Mouse (Mus musculus) embryonic stem cell, embryonic (primary cell): ENCODE results near the gene Stau1.

Experiments used
- CTCF ChIA-PET, 4 experiments: fragments of 300-600 bp in 2 of 4; fragments of 350-600 bp in 2 of 4; sonication (Branson Sonifier 250); formaldehyde crosslinking; loops; one replicate each; lab custom pipeline; 2022; ENCODE audit warnings: inconsistent platforms in 2 of 4; lab: Charles Lee
- POLR2A ChIA-PET, 4 experiments: fragments of 300-600 bp in 2 of 4; fragments of 350-600 bp in 2 of 4; sonication (Branson Sonifier 250); formaldehyde crosslinking; loops; one replicate each; lab custom pipeline; 2022; ENCODE audit warnings: antibody characterized with exemption in 4 of 4, inconsistent platforms in 1 of 4; lab: Charles Lee

The Stau1 gene

DNA sequence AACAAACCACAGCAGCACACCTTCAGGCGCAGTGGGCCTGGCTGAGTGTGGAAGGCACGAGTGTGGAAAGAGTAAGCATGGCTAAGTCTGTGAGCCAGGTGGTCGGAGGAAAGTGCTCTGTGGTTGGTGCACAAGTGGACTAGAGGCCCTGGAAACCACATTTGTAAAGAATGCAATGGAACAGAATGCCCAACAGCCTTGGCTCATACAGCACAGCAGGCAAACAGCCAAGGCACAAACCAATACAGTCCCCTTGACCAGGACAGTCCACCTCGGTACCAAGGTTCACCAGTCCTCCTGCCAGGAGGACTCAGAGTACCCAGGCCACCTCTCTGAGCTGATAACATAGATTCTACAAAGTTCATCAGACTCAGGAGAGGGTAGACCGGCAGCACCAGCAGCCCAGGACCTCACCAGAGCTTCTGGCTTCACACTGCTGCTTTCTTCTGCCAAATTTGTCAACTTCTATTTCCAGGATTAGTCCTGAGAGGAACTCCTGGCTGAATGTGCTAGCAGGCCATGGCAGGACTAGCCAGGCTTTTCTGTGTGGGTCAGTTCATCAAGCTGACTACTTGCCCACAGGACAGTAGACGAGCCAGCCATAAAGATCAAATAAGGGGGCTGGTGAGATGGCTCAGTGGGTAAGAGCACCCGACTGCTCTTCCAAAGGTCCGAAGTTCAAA, 35.3 kb downstream of the Stau1 start:
- POLR2A ChIA-PET = interaction anchor here in 2 of 4 experiments (0.9 to 5.1 kb wide), 5 partner anchors 9 to 59 kb away, joined by 3 to 28 read pairs (median 8); no protein-coding TSS in a partner anchor
- CTCF ChIA-PET = interaction anchor here in 3 of 4 experiments (0.6 to 1.4 kb wide), 6 partner anchors 13 to 261 kb away, joined by 3 to 4 read pairs (median 3); no protein-coding TSS in a partner anchor

DNA sequence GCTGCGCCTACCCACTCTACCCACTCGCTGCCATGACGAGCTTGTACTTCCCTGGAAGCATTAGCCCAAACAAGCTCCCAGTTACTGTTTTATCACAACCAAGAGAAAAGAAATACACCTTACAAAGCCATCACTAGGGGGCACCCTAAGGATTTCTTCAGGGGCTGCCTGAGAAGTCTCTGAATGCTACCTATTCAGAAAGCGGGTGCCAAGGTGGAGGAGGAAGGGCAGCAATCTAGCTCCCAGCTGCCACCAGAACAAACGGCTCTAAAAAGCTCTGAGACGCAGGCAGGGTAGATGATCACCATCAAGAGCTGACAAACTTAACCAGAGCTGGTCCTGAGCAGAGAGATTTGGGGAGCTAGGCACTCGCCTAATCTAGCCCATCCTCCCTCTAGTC, 39.3 kb downstream of the Stau1 start:
- ChIA-PET POLR2A (interaction anchor here (0.5 to 2.1 kb wide), 28 partner anchors 8 to 405 kb away, joined by 3 to 7 read pairs (median 3); partner anchors contain the start of genes Ddx27 (in 2 of the 4), Cse1l (in 1 of the 4) and Stau1 (in 1 of the 4)), CTCF (interaction anchor here (0.6 to 2.0 kb wide), 42 partner anchors 8 to 878 kb away, joined by 3 to 18 read pairs (median 3); partner anchors contain the start of gene Ddx27 (in 2 of the 4))

DNA sequence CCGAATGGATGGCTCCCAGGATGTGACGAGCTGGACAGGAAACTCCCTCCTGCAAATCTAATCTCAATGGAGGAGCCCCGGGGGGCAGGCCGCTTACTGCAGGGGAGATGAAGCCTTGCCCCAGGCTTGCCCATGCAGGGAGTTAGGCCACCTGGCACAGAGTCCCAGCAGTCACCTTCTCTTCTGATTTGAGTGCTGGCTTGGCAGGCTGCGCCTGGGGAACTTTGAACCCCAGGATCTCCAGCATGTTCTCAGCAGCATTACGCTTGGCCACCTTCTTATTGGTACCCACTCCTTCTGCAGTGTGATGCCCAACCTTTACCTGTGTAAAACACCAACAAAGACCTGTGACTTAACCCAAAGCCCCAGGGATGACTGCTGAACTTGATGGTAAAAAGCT, 43.9 kb downstream of the Stau1 start:
- POLR2A ChIA-PET = interaction anchor here in 3 of 4 experiments (0.8 to 2.3 kb wide), 16 partner anchors 8 to 107 kb away, joined by 3 to 13 read pairs (median 4); partner anchors contain the start of genes Cse1l (in 1 of the 3) and Stau1 (in 1 of the 3)
- CTCF ChIA-PET = interaction anchor here (0.5 to 1.3 kb wide), 9 partner anchors 10 to 729 kb away, joined by 3 to 5 read pairs (median 3); no protein-coding TSS in a partner anchor

DNA sequence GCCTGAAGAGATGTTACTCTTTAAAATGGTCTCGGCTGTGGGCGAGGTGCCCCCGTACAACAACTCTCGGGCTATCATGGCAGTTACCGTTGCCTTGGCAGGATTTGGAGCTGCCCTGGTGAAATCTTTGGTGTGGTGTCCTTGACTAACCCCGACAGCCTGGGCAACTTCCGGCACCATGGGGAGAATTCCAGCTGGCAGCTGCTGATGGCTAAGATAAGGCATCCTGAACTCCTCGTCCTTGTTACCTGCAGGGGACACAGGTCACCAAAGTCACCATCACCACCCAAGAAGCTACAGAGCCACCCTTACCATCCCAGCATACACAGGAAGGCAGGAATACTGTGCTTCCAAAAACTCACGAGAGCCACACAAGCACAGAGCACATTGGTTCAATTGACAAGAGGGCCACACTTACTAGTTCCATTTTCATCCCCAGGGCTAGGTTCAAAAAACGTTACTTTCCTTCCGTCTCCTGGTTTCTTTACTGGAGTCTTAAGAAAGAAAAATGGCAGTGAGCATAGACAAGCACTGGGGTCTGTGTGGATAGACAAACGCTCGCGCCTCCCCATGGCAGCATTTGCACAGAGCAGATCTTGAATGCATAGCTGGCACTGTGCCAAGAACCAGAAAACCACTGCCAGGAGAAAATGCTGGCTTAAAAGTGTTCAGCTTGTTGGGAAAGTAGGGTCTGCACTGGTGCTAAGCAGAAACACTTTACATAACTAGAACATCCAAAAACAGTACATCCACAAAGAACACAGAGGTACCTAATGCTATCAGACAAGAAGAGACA, 45.0 kb downstream of the Stau1 start:
- POLR2A ChIA-PET = interaction anchor here in 3 of 4 experiments (0.6 to 4.3 kb wide), 20 partner anchors 9 to 106 kb away, joined by 3 to 34 read pairs (median 4); partner anchors contain the start of genes Cse1l (in 1 of the 3), Ddx27 (in 1 of the 3) and Stau1 (in 1 of the 3)
- CTCF ChIA-PET = interaction anchor here (0.6 to 1.3 kb wide), 5 partner anchors 11 to 1278 kb away, joined by 3 to 6 read pairs (median 3); partner anchors contain the start of gene B4galt5 (in 1 of the 4)

DNA sequence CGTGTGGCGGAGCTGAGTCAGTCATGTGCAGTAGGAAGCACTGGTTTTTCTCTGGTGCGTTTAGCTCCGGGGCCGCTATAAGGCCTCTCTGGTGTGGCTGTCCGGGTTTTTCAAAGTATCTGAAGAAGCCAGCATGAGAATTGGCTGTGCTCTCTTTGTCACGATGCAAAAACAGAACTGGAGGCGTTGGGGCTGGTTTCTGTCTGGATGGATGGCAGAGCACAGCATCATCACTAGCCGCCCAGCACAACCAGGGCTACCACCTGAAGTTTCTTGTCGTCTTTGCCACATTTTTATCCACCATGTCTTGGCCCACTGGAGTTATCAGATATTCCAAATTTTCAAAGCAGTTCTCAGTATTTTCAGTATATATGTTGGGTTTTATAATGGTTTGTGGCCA, 47.2 kb downstream of the Stau1 start:
- POLR2A ChIA-PET = interaction anchor here in 3 of 4 experiments (0.6 to 4.3 kb wide), 12 partner anchors 8 to 1480 kb away, joined by 3 to 34 read pairs (median 4); partner anchors contain the start of genes Cse1l (in 1 of the 3) and Ddx27 (in 1 of the 3)
- CTCF ChIA-PET = interaction anchor here in 1 of 4 experiments (0.6 kb wide), 1 partner anchor 348 kb away, joined by 3 read pairs; no protein-coding TSS in a partner anchor

DNA sequence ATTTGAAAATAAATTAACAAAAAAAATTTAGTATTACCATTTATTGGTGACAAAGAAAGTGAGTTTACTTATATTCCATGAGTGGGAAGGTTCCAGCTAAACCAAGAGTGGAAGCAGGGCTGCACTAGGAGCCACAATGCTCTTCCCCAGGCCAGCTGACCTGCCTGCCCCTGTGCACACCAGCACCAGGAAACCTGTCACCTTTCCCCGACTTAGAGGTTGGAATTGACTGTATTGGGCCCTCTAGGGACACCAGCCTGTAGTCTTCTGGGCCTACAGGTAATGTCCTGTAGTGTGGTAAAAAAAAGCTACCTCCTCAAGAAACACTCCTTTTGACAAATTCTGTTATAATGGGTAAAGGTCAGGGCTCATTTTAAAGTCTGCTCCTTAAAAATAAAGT, 47.9 kb downstream of the Stau1 start:
- POLR2A ChIA-PET = interaction anchor here in 3 of 4 experiments (0.6 to 4.3 kb wide), 13 partner anchors 9 to 1481 kb away, joined by 3 to 34 read pairs (median 4); partner anchors contain the start of genes Cse1l (in 1 of the 3), Ddx27 (in 1 of the 3) and Stau1 (in 1 of the 3)
- CTCF ChIA-PET = interaction anchor here in 2 of 4 experiments (0.6 to 1.1 kb wide), 3 partner anchors 8 to 349 kb away, joined by 3 read pairs; no protein-coding TSS in a partner anchor

DNA sequence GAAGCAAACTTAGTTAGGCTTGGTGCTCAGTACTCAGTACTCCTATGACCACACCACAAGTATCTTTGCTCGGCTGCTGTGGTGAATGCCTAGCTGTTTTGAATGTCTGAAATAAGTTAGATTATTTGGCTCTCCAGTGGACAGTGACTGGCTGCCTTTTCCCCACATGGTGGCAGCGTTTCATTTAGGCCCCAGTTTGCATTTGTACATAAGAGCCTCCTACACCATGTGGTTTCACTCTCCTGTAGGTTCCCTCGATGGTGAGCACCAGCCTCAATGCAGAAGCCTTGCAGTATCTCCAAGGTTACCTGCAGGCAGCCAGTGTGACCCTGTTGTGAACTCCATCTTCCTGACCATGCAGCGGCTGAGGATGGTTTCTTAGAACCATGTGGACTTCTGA, 50.6 kb downstream of the Stau1 start:
- POLR2A ChIA-PET = interaction anchor here in 1 of 4 experiments (0.6 to 1.9 kb wide), 4 partner anchors 12 to 1152 kb away, joined by 3 to 5 read pairs (median 4); partner anchors contain the start of gene Znfx1
- CTCF ChIA-PET = interaction anchor here in 1 of 4 experiments (0.6 to 1.2 kb wide), 2 partner anchors 23 to 168 kb away, joined by 3 read pairs; no protein-coding TSS in a partner anchor

DNA sequence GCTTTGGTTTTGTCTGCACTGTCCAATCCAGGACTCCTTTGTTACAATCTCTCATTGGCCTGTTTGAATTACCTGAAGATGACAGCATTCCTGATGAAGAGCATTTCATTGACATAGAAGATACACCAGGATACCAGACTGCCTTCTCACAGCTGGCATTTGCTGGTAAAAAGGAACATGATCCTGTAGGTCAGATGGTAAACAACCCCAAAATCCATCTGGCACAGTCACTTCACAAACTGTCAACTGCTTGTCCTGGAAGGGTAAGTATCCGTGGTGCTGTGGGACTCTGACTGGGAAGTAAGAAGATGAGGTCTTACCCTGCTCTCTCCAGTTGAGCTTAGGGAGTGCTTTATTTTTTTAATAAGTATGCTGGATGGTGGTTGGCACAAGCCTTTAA, 51.8 kb downstream of the Stau1 start:
- POLR2A ChIA-PET = interaction anchor here in 2 of 4 experiments (0.6 to 1.4 kb wide), 5 partner anchors 9 to 74 kb away, joined by 3 to 15 read pairs (median 5); no protein-coding TSS in a partner anchor
- CTCF ChIA-PET = interaction anchor here in 1 of 4 experiments (0.6 to 1.2 kb wide), 2 partner anchors 12 to 22 kb away, joined by 3 read pairs; no protein-coding TSS in a partner anchor

DNA sequence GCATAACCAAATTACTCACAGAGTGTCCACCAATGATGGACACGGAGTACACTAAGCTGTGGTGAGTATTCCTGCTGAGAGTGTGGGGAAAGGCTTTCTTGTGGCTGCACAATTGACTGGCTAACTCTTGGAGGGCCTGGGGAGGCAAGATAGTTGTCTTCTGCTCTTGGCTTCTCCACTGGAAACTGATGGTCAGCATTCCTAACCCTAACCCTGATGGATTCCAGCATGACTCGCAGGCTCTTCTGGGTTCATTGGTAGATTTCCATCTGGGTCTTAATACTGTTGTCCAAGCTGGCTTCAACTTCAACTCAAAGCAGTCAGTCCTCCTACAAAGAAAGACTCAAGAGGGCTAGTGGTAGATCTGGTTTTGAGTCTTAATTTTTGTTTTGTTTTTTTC, 53.0 kb downstream of the Stau1 start:
- ChIA-PET POLR2A (interaction anchor here in 1 of 4 experiments (1.1 to 1.2 kb wide), 2 partner anchors 9 to 13 kb away, joined by 3 to 4 read pairs; no protein-coding TSS in a partner anchor), CTCF (interaction anchor here in 1 of 4 experiments (0.6 kb wide), 1 partner anchor 23 kb away, joined by 3 read pairs; no protein-coding TSS in a partner anchor)

DNA sequence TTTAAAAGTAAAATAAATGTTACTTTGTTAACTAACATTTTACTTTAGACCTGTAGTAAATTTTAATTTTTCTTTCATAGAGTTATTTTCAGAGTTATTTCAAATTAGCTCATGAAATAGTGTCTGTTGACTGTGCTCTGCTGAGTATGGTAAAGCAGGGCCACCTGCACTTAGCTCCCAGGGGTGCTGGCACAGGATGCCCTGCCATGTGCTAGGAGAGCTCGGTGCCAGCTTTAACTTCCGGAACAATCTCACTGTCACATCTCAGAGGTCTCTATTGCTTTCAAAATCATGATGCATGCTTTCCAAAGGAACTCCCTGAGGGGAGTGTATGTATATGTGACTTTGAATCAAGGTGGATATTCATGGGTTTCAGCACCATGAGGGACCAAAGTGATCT, 59.9 kb downstream of the Stau1 start:
- POLR2A ChIA-PET = interaction anchor here in 3 of 4 experiments (1.0 to 2.1 kb wide), 9 partner anchors 8 to 79 kb away, joined by 3 to 8 read pairs (median 4); partner anchors contain the start of genes Cse1l (in 1 of the 3) and Ddx27 (in 1 of the 3)
- CTCF ChIA-PET = interaction anchor here in 1 of 4 experiments (1.0 kb wide), 1 partner anchor 20 kb away, joined by 4 read pairs; no protein-coding TSS in a partner anchor

DNA sequence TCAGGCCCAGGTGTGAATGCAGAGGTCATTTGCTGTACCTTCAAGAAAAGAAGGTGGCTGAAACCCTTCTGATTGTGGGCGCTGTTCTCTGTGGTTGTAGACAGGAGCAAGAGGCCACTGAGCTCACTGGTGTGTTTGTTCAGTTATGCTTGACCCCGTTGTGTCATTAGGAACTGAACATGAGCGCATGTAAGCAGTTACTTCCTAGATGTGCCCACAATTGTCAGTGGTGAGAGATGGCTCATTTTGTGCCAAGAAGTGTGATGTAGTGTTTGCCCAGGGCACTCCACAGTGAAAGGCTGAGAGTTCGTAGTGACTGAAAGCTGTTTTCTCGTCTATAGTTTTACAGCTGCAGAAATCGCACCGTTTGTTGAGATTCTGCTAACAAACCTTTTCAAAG, 60.5 kb downstream of the Stau1 start:
- ChIA-PET CTCF (interaction anchor here in 2 of 4 experiments (0.6 to 1.0 kb wide), 2 partner anchors 21 to 149 kb away, joined by 3 to 4 read pairs; no protein-coding TSS in a partner anchor), POLR2A (interaction anchor here in 2 of 4 experiments (0.9 to 2.1 kb wide), 11 partner anchors 7 to 80 kb away, joined by 3 to 12 read pairs (median 4); partner anchors contain the start of genes Cse1l (in 2 of the 2) and Ddx27 (in 1 of the 2))

DNA sequence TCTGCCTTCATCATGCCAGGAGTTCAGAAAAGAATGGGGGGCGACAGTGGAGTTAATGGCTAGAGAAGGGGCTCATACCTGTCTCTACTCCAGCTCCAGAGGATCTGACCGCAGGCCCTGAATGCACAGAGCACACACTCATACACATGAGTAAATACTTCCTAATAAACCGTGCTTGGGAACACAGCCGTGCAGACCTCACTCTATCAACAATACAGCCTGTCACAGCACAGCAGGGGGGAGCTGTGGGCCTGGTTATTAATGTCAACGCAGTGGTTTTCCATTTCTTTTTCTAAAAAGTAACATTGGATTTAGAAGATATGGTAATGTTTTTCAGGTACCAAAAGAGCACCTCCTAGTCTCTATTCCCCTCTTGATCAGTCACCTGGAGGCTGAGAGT, 61.7 kb downstream of the Stau1 start:
- ChIA-PET CTCF (interaction anchor here in 1 of 4 experiments (0.9 kb wide), 1 partner anchor 43 kb away, joined by 3 read pairs; no protein-coding TSS in a partner anchor), POLR2A (interaction anchor here in 1 of 4 experiments (0.8 to 2.1 kb wide), 4 partner anchors 10 to 72 kb away, joined by 4 to 12 read pairs (median 6); partner anchors contain the start of gene Cse1l)

DNA sequence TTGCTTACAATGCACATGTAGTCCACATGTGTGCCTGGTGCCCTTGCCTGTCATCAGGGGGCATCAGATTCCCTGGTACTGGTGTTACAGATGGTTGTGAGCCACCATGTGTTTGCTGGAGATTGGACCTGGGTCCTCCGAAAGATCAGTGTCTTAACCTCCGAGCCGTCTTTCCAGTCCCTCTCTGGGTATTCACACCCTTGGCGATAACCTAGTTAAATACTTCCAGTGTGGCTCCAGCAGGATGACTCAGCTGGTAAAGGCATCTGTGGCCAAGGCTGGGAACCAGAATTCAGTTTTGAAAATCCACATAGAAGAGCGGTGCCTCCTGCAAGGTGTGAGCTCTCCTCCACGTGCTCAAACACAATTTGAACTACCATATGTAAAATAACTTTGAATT, 62.2 kb downstream of the Stau1 start:
- POLR2A ChIA-PET = interaction anchor here in 1 of 4 experiments (0.8 to 2.1 kb wide), 4 partner anchors 10 to 71 kb away, joined by 4 to 12 read pairs (median 6); partner anchors contain the start of gene Cse1l
- CTCF ChIA-PET = interaction anchor here in 1 of 4 experiments (0.9 kb wide), 1 partner anchor 43 kb away, joined by 3 read pairs; no protein-coding TSS in a partner anchor

DNA sequence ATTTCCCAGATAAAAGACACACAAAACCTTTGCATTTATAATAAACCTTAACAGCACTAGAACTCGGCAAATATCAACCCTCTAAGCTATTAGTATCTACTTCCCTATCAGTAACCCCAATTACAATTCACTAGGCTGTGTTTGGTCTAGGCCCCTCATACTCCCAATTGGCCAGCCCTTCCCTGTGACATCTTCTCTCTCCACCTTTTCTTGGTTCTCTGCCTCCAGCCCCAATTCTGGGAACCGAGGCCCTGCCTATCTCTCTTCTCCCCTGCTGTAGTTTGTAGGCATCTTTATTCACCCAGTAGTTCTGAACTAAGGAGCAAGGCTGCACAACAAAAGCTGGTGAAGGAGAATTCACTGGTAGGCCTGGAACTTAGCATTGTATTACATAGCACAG, 72.1 kb downstream of the Stau1 start:
- CTCF ChIA-PET = no interaction called here

DNA sequence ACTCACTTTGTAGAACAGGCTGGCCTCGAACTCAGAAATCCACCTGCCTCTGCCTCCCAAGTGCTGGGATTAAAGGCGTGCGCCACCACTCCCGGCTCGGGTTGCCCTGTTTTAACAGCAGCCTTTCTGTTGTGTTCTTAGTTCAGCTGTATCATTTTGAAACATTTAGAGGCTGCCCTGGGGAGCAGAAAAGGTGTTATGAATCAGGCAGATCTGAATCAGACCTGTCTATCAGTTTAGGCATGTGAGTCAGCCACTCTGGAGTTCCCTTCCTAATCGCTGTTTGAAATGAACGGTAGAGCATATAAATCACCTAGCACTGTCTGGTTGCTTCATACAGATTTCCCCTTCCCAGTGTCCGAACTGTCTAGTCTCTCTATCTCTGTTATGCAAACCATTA, 85.6 kb downstream of the Stau1 start:
- ChIA-PET POLR2A (interaction anchor here in 3 of 4 experiments (0.5 to 2.8 kb wide), 13 partner anchors 11 to 831 kb away, joined by 3 to 11 read pairs (median 3); no protein-coding TSS in a partner anchor), CTCF (interaction anchor here in 2 of 4 experiments (1.4 to 1.6 kb wide), 2 partner anchors 46 to 47 kb away, joined by 3 to 4 read pairs; no protein-coding TSS in a partner anchor)

More for the DNA sequence above, 72.1 kb downstream of the Stau1 start:
- POLR2A ChIA-PET = interaction anchor here in 1 of 4 experiments (3.9 kb wide), 1 partner anchor 18 kb away, joined by 32 read pairs; the partner anchor contains the start of gene Cse1l

DNA sequence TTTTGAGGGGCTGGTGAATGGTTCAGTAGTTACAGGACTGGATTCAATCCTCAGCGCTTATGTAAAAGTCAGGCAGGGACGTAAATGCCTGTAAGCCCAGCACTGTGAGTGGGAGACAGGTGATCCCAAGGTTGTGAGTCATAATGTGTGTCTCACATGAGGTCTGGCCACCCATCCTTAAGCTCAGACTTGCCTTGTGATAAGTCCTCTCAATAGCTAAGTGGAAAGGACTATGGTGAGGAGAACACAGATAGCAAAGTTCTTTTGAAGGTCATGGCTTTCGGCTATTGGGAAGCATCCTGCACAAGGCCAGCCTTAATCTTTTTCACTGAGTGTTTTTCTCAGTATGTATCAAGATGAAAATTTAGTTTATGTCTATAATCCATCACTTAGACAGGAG, 86.4 kb downstream of the Stau1 start:
- CTCF ChIA-PET = interaction anchor here in 2 of 4 experiments (1.4 to 1.6 kb wide), 2 partner anchors 47 kb away, joined by 3 to 4 read pairs; no protein-coding TSS in a partner anchor
- POLR2A ChIA-PET = interaction anchor here (0.5 to 2.8 kb wide), 14 partner anchors 10 to 103 kb away, joined by 3 to 11 read pairs (median 3); no protein-coding TSS in a partner anchor
